Mouse (Mus musculus) limb, embryonic 12.5 days (tissue): ENCODE results near the gene Klhl36. TPM values are rescaled to one million over a fixed set of nuclear protein-coding genes. Genes with fewer than 3 reads are reported as not detected.

Experiments used
- polyA plus RNA-seq: library from polyadenylated mRNA; unstranded; fragments of >200 nt; fragmentation: Nextera tagmentation; extraction: Ambion mirVana; gene quantifications from 2 replicates; pipeline ENCODE4 v1.2.1, GENCODE M21; 2016

The Klhl36 gene
- polyA plus RNA-seq, 1 experiment from 2014 or later, result 8.4 TPM

Other genes starting within 250 kb of the Klhl36 start
- gene Adad2, start 249.5 kb upstream of the Klhl36 start, polyA plus RNA-seq, result 0.14 and 0.41 TPM in 2 replicates
- gene Kcng4, start 226.6 kb upstream of the Klhl36 start, polyA plus RNA-seq, result 0.05 TPM in 2 replicates
- gene Wfdc1, start 195.9 kb upstream of the Klhl36 start, polyA plus RNA-seq, result 0.15 TPM in 1 of 2 replicates, not detected in the other
- 1.8 and 1.9 TPM in 2 replicates for gene Atp2c2, start 162.3 kb upstream of the Klhl36 start, polyA plus RNA-seq
- gene Tldc1, start 83.8 kb upstream of the Klhl36 start, polyA plus RNA-seq, result 10.3 and 11.6 TPM in 2 replicates
- 76.3 and 95.6 TPM in 2 replicates for gene Cotl1, start 21.7 kb upstream of the Klhl36 start, polyA plus RNA-seq
- gene Usp10, start 48.1 kb downstream of the Klhl36 start, polyA plus RNA-seq, result 153 and 168 TPM in 2 replicates
- gene Gm20388, start 48.6 kb downstream of the Klhl36 start, polyA plus RNA-seq, result not detected in 2 replicates
- 7.4 and 8.5 TPM in 2 replicates for gene Crispld2, start 130.2 kb downstream of the Klhl36 start, polyA plus RNA-seq
- gene Zdhhc7, start 239.2 kb downstream of the Klhl36 start, polyA plus RNA-seq, result 28.7 and 29.4 TPM in 2 replicates